Mouse (Mus musculus): ENCODE measurements around the gene Stat5a.

- TF ChIP-seq POLR2A (IDR thresholded peaks at IDR 0.05; ENCODE audit: extremely low read depth, insufficient read depth, low read length) = no peak
- TF ChIP-seq CTCF (IDR thresholded peaks at IDR 0.05; ENCODE audit: extremely low read depth, insufficient read depth, low read length) = no peak
These were observed 53.4 kb downstream of the Stat5a start for GRCm38 (mm10) chr11:100912401-100913155.

Measured in cortical plate, adult 2 months (tissue).